Mouse (Mus musculus): ENCODE data around the gene Ercc6. TPM values are rescaled to one million over a fixed set of nuclear protein-coding genes. Genes with fewer than 3 reads are reported as not detected.

Ercc6 gene
- total and polyA plus RNA-seq, 3 experiments, result 1.8 to 3.7 (median 2.8) TPM

DNA sequence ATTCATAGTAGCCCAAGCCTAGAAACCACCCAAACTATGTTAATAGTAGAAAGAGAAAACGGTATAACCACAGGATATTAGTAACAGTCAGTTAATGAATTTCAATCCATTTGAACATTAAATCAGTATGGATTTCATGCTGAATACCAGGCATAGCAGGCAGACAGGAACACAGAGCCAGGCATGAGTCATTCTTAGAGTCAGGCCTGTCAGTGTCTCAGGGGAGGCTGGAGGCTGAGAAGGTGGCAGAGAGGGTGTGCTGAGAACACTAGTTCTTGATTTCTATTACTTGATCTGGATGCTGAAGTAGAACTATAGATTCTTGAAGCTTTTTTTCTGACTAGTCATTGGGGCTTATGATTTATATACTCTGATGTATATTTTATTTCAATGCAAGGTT is 10.8 kb downstream of the Ercc6 start:
- DNase-seq, result no peak
- Histone ChIP-seq H3K27me3 (ENCODE audit: control insufficient read depth, insufficient read depth, low read length) (no peaks in the 10 kb centered on the region), H3K36me3 (ENCODE audit: control insufficient read depth, insufficient read depth, low read length) (peaks cover 2% of the 10 kb centered on the region; the same call in 1 of the 2 replicates), H3K4me1 (ENCODE audit: control insufficient read depth, insufficient read depth, low read length) (no peaks in the 10 kb centered on the region), H3K27ac (no peak overlapping the region), H3K79me2 (replicated peaks; ENCODE audit: control insufficient read depth, insufficient read depth, low read length) (no peaks in the 10 kb centered on the region; the same call in 1 of the 2 replicates), H3K9ac (ENCODE audit: low read depth, low read length) (no peak overlapping the region), H3K4me3 (no peak overlapping the region)
- no peak for TF ChIP-seq CTCF (IDR thresholded peaks at IDR 0.05)
- TF ChIP-seq EP300 (IDR thresholded peaks at IDR 0.05; ENCODE audit: insufficient read depth, low read depth, low read length), result no peak
- no peak for TF ChIP-seq POLR2A (IDR thresholded peaks at IDR 0.05; ENCODE audit: insufficient read depth, low read depth, low read length)
- intact Hi-C loops (cut with DNase I), result no loop called here
- 82% methylated on average over 1 of the region's 1 CpGs for WGBS

DNA sequence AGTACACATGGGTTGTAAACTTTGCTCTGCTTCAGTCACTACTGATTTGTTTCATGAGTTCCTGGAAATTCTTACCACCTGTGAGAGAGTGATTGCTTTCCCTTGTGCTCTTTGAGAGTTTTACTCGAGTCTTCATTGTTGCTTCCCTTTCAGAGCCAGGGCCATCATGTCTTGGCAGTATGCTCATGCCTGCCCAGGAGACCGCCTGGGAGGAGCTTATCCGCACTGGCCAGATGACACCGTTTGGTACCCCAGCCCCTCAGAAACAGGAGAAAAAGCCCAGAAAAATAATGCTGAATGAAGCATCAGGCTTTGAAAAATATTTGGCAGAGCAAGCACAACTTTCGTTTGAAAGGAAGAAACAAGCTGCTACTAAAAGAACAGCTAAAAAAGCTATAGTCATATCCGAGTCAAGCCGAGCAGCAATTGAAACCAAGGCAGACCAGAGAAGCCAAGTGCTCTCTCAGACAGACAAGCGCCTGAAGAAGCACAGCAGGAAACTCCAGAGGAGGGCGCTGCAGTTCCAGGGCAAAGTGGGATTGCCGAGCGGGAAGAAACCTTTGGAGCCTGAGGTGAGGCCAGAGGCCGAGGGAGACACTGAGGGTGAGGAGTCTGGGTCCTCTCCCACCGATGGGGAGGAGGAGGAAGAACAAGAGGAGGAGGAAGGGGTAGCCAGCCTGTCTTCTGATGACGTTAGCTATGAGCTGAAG is 12.8 kb downstream of the Ercc6 start:
- intact Hi-C loops (cut with DNase I), result no loop called here
- no peaks in the 10 kb centered on the region for H3K4me1 ChIP-seq (ENCODE audit: control insufficient read depth, insufficient read depth, low read length)
- 77% methylated on average over 14 of the region's 14 CpGs for WGBS
- no peak for TF ChIP-seq POLR2A (IDR thresholded peaks at IDR 0.05; ENCODE audit: insufficient read depth, low read depth, low read length)
- no peak overlapping the region for H3K4me3 ChIP-seq
- H3K36me3 ChIP-seq (ENCODE audit: control insufficient read depth, insufficient read depth, low read length), result 0 out of 2 replicates have a peak, but pooled peaks cover 2% of the 10 kb centered on the region
- no peaks in the 10 kb centered on the region for H3K27me3 ChIP-seq (ENCODE audit: control insufficient read depth, insufficient read depth, low read length)
- no peak overlapping the region for H3K9ac ChIP-seq (ENCODE audit: low read depth, low read length)
- DNase-seq, result no peak
- no peak overlapping the region for H3K27ac ChIP-seq
- no peaks in the 10 kb centered on the region for H3K79me2 ChIP-seq (replicated peaks; ENCODE audit: control insufficient read depth, insufficient read depth, low read length)

DNA sequence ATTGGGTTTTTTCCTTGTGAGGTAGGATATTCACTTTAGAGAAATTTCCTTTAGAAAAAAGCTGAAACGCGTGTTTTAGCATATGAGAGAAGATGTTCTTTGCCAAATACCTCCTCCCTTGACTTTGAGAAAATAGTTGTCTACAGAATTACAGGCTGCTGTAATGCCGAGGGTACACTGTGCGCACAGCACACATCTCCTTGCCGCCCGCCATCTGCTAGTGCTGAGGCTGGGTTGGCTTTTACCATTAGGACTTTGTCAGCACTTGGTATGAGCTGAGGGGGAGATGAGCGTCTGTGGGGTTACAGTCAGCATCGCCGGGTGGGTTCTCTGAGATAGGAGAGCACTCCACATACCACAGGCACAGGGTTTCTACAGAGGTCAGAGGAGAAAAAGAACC is 13.9 kb downstream of the Ercc6 start:
- H3K27ac ChIP-seq, result no peak overlapping the region
- H3K9ac ChIP-seq (ENCODE audit: low read depth, low read length), result no peak overlapping the region
- H3K4me3 ChIP-seq, result no peak overlapping the region
- DNase-seq, result no peak
- no peaks in the 10 kb centered on the region for H3K4me1 ChIP-seq (ENCODE audit: control insufficient read depth, insufficient read depth, low read length)
- H3K27me3 ChIP-seq (ENCODE audit: control insufficient read depth, insufficient read depth, low read length), result no peaks in the 10 kb centered on the region
- no peaks in the 10 kb centered on the region for H3K79me2 ChIP-seq (replicated peaks; ENCODE audit: control insufficient read depth, insufficient read depth, low read length)
- no peak for TF ChIP-seq EP300 (IDR thresholded peaks at IDR 0.05; ENCODE audit: insufficient read depth, low read depth, low read length)
- TF ChIP-seq CTCF (IDR thresholded peaks at IDR 0.05), result no peak
- TF ChIP-seq POLR2A (IDR thresholded peaks at IDR 0.05; ENCODE audit: insufficient read depth, low read depth, low read length), result no peak
- intact Hi-C loops (cut with DNase I), result no loop called here
- H3K36me3 ChIP-seq (ENCODE audit: control insufficient read depth, insufficient read depth, low read length), result no peaks in the 10 kb centered on the region
- WGBS, result 91% methylated on average over 9 of the region's 9 CpGs

DNA sequence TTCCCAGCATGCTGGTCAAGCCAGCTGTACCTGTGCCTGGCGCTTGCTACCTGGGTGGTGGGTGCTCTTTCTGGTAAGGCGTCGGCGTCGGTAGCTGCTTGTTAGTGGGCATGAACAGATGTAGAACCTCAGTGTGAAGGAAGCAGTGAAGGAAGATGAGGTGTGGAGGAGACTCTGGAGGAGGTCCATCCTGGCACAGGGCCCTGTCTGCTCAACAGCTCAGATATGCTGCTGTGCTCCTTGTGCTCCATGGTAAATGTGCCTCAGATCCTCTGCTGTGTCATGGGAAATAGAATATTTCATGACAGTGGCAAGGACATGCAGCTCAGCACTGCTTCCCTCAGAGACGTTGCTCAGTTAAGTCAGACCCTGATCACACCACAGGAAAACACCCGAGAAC is 15.7 kb downstream of the Ercc6 start:
- H3K4me3 ChIP-seq, result no peak overlapping the region
- intact Hi-C loops (cut with DNase I), result no loop called here

DNA sequence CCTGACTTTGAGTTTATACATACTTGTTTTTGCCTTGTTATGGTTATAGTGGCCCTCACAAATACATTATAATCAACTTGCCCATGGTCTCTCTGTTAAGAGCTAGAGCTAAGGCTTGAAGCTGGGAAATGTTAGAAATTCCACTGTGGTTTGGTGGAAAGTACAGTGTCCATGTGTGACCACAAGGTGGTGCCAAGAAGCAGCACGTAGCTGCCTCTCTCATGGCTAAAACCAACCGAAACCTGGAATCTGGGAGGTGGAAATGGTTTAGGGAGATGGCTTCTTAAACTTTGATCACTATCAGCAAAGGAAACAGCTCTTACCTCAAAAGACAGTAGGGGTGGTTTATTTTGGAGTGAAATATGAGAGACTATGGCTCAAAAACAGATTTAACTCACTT is 17.6 kb downstream of the Ercc6 start:
- H3K27me3 ChIP-seq (ENCODE audit: control insufficient read depth, insufficient read depth, low read length), result no peaks in the 10 kb centered on the region
- no peak overlapping the region for H3K4me3 ChIP-seq
- intact Hi-C loops (cut with DNase I), result loop anchor here (2.0 kb wide), 1 partner anchor 56 kb away; no protein-coding TSS in a partner anchor
- WGBS, result 3% methylated on average over 2 of the region's 2 CpGs
- no peaks in the 10 kb centered on the region for H3K36me3 ChIP-seq (ENCODE audit: control insufficient read depth, insufficient read depth, low read length)
- no peak overlapping the region for H3K9ac ChIP-seq (ENCODE audit: low read depth, low read length)
- no peak for DNase-seq
- H3K79me2 ChIP-seq (replicated peaks; ENCODE audit: control insufficient read depth, insufficient read depth, low read length), result no peaks in the 10 kb centered on the region
- TF ChIP-seq POLR2A (IDR thresholded peaks at IDR 0.05; ENCODE audit: insufficient read depth, low read depth, low read length) (no peak), EP300 (IDR thresholded peaks at IDR 0.05; ENCODE audit: insufficient read depth, low read depth, low read length) (peak; percentile 49; the same call in 1 of the 2 replicates), CTCF (IDR thresholded peaks at IDR 0.05) (peak; percentile 92)
- H3K27ac ChIP-seq, result no peak overlapping the region
- H3K4me1 ChIP-seq (ENCODE audit: control insufficient read depth, insufficient read depth, low read length), result peaks cover 2% of the 10 kb centered on the region; the same call in 1 of the 2 replicates

More for the DNA sequence above, 15.7 kb downstream of the Ercc6 start:
- no peak overlapping the region for H3K27ac ChIP-seq
- WGBS, result 76% methylated on average over 7 of the region's 7 CpGs
- H3K36me3 ChIP-seq (ENCODE audit: control insufficient read depth, insufficient read depth, low read length), result no peaks in the 10 kb centered on the region
- no peak overlapping the region for H3K9ac ChIP-seq (ENCODE audit: low read depth, low read length)
- peaks cover 2% of the 10 kb centered on the region; the same call in 1 of the 2 replicates for H3K4me1 ChIP-seq (ENCODE audit: control insufficient read depth, insufficient read depth, low read length)
- H3K27me3 ChIP-seq (ENCODE audit: control insufficient read depth, insufficient read depth, low read length), result no peaks in the 10 kb centered on the region
- TF ChIP-seq CTCF (IDR thresholded peaks at IDR 0.05), result no peak
- TF ChIP-seq POLR2A (IDR thresholded peaks at IDR 0.05; ENCODE audit: insufficient read depth, low read depth, low read length), result no peak
- TF ChIP-seq EP300 (IDR thresholded peaks at IDR 0.05; ENCODE audit: insufficient read depth, low read depth, low read length), result no peak
- no peak for DNase-seq
- no peaks in the 10 kb centered on the region for H3K79me2 ChIP-seq (replicated peaks; ENCODE audit: control insufficient read depth, insufficient read depth, low read length)

DNA sequence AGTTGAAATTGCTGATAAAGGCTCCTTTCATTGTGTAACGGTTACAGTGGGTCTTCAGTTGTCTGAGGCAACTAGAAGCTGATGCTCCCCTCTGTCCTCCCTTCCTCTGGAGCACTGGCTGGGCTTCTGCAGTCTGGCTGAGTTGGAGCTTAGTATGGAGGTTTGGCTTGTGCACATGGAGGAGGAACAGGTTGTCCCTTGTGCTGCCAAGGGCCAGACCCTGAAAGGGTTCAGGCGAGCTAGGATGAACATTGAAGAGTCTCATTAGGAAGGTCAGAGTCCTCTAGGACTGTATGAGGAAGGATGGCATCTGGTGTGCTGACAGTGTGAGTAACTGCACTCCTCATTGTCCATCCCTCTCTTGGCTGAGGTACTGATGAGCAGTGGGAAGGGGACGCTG is 18.1 kb downstream of the Ercc6 start:
- no peak for TF ChIP-seq EP300 (IDR thresholded peaks at IDR 0.05; ENCODE audit: insufficient read depth, low read depth, low read length)
- TF ChIP-seq CTCF (IDR thresholded peaks at IDR 0.05), result no peak
- TF ChIP-seq POLR2A (IDR thresholded peaks at IDR 0.05; ENCODE audit: insufficient read depth, low read depth, low read length), result no peak
- 75% methylated on average over 3 of the region's 3 CpGs for WGBS
- intact Hi-C loops (cut with DNase I), result loop anchor here (2.0 kb wide), 1 partner anchor 55 kb away; no protein-coding TSS in a partner anchor
- DNase-seq, result no peak
- no peak overlapping the region for H3K27ac ChIP-seq
- H3K27me3 ChIP-seq (ENCODE audit: control insufficient read depth, insufficient read depth, low read length), result no peaks in the 10 kb centered on the region
- H3K4me3 ChIP-seq, result no peak overlapping the region
- H3K9ac ChIP-seq (ENCODE audit: low read depth, low read length), result no peak overlapping the region
- H3K79me2 ChIP-seq (replicated peaks; ENCODE audit: control insufficient read depth, insufficient read depth, low read length), result no peaks in the 10 kb centered on the region
- H3K36me3 ChIP-seq (ENCODE audit: control insufficient read depth, insufficient read depth, low read length), result no peaks in the 10 kb centered on the region
- peaks cover 2% of the 10 kb centered on the region; the same call in 1 of the 2 replicates for H3K4me1 ChIP-seq (ENCODE audit: control insufficient read depth, insufficient read depth, low read length)
